Mouse (Mus musculus): ENCODE measurements around the gene Bhlhe40.

DNA sequence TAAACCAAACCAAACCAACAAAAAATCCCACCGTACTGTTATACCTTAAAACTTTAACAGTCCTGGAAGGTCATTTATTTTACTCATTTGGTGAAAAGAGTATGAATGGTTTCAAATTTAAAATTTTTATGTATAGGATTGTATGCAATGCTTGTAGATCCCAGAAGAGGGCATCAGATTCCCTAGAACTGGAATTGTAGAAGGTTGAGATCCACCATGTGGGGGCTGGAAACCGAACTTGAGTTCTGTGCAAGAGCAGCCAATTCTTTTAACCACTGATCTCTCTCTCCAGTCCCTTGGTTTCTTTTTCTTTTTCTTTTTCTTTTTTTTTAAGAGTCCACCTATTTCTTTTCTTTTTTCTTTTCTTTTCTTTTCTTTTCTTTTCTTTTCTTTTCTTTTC lies 13.8 kb downstream of the Bhlhe40 start:
- TF ChIP-seq POLR2A (IDR thresholded peaks at IDR 0.05; ENCODE audit: insufficient read depth, low read depth, low read length) (no peak), CTCF (IDR thresholded peaks at IDR 0.05) (peak; percentile 21; the same call in 1 of the 2 replicates), EP300 (IDR thresholded peaks at IDR 0.05; ENCODE audit: insufficient read depth, low read depth, low read length) (no peak)

All from heart, adult 2 months (tissue).